Mouse (Mus musculus) spleen, postnatal 10 days (tissue): ENCODE data around the gene Acbd7.

Experiments
- DNase-seq, 2 experiments: peaks; one replicate each; pipeline ENCODE4 v3.0.0; 2021 to 2022; ENCODE audit warnings: low spot score in 2 of 2

Gene Acbd7

GRCm38 (mm10) chr2:3335611-3336301 is at the start of gene Acbd7:
Gene Acbd7 (plus strand): TSS chr2:3336168.
- DNase-seq, result peak; percentile 36 to 65

DNA sequence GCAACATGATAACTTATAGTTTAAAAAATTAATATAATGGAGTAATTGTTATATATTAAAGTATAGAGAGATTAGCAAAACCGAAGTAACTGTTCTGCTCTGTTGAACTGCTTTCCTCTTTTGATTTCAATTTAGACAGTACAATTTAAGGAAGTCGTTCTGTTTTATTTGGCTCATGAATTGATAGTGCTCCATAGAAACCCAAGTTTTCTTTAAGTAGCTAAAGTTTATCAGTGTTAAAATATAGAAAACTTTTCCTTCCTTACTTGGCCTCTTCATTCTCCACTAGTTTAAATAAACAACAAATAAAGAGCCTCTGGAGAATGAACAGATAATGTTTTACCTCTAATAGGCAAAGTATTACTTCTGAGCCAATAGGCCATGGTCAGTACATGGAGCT is 49.7 kb upstream of the Acbd7 start:
- DNase-seq, result no peak

DNA sequence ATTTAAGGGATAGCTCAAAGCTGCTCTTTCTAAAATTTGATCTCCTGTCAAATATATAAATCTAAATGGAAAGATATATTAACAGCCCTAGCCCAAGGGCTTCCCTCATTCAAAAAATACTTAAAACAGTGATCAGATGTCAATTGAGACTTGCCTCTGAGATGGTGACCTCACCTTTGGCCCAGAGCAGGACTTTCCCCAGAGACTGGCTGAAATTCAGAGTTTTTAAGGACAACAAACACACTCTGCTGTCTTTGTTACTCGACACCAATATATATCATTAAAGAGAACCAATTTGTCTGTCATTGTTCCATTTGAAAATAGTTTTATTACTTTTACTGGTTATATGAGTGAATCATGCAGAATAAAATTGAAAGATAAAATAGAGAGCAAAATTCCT is 46.4 kb upstream of the Acbd7 start:
- no peak for DNase-seq

DNA sequence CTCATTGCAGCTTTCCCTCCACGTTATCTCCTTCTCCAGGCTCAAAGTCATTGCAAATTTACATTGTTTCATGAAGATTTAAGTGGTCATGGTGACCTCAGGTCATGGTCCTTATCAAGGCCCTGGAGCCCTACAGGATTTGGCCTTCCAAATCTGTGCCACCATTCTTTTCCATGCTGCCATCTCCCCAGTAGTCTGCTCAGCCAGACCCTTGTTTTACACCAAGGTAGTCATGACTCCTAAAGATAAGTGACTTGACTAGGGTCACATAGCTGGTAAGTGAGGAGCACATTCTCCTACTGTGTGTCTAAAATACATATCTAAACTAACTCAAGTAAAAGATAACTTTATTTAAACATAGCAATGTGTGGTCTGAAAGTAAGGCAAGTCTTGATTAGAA is 43.8 kb upstream of the Acbd7 start:
- no peak for DNase-seq

GRCm38 (mm10) chr2:3295826-3296225 is 40.1 kb upstream of the Acbd7 start:
- no peak for DNase-seq

- DNase-seq, result no peak
Measured at GRCm38 (mm10) chr2:3305426-3306025, 30.4 kb upstream of the Acbd7 start.

- no peak for DNase-seq
Measured at GRCm38 (mm10) chr2:3323132-3323531, 12.8 kb upstream of the Acbd7 start.

DNA sequence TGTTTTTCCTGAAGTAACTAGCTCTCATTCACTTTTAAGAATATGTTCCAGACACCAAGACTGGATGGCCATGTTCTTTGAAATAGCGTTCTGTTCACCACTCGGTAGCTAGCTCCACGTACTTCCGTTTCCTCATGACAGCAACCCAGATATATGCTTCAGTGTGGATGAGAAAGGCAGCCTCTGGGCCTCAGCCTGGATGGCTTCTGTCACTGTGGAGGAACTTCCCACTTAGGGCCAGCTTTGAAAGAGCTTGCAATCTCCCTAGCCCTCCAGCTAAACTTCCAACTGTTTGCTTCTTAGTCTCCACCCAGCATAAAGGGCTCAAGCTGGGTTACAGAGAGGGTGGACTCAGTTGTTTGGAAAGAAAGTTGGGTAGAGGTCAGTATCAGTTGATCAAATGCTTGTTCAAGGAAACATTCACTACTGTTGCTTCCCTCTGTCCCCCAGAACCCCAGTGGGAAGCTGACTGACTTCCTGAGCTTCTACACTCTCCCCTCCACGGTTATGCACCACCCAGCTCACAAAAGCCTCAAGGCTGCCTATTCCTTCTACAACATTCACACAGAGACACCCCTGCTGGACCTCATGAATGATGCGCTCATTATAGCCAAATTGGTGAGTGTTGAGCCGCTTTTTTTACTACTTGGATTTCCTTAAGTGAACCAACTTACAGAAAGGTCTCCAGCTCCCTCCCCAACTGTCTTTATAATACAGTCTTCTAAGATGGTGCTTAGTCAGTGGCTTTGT is 11.4 kb upstream of the Acbd7 start:
- no peak for DNase-seq

DNA sequence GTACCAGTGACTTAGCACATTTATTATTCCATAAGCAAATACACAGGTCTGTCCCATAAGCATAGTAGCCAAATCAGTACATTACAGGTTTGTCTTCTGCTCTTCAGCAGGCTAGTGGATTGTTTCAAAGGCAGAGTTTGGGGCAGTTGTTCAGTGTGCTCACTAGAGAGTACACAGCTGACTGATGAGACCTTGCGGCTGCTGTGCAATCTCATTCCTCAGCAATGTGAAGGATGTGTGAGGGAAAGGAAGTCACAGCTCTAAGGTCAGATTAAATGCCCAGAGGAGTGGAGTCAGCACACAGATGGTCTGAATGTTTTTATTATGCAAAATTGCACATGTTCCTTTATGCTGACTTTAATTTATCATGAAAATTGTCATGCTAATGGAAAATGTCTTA is 9.4 kb upstream of the Acbd7 start:
- no peak for DNase-seq

GRCm38 (mm10) chr2:3327351-3327750 is 8.6 kb upstream of the Acbd7 start:
- peak; percentile 47 to 76 for DNase-seq

DNA sequence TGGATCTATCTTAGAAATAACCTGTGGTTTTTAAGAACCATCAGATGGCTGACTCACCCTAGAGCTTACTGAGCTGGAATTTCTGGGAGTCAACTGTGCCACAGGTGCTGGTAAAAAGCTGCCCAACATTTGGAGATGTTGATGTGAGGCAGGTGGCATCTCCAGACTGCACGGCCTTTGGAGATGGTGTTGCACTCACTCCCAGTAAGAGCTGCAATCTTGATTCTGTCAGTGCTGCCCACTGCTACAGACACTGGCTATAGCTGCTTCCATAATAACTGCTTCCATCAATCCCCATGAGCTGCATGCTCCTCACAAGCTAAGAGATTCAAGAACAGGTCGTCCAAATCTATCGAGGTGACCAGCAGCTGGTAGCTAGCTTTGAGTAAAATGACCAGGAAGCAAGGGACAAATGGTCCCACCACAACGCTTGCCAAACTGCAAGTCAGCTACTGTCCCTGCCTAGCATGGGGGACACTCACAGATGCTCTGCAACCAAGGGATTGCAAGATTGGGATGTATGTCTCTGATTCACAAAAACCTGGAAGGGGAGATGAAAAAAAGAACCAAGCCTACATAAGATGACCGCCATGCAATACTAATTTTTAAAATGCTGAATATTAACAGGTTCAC is 4.8 kb upstream of the Acbd7 start:
- no peak for DNase-seq

DNA sequence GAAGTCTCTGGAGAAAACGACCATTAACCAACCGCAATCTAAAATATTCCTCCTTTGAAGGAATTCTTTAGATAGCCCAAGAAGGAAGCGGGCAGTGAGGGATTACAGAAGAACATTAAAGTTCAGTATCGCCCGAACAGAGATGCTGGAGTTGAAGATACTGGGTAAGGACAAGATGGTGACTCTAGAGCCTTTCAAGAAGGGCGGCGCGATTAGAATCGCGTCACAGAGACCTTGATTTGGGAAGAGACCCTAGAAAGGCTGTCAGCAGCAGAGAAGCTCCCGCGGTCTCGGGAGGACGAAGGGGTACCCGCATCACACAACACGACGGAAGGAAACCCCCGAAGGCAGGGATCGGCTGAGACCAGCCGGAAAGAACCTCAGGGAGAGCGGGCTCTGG is 3.9 kb upstream of the Acbd7 start:
- DNase-seq, result no peak

- peak; percentile 93 to 96 for DNase-seq
Measured at GRCm38 (mm10) chr2:3332484-3333242, 3.3 kb upstream of the Acbd7 start, which contains the start of gene Rpp38. Gene Rpp38 (minus strand): TSS chr2:3332643.

GRCm38 (mm10) chr2:3333761-3334160 is 2.2 kb upstream of the Acbd7 start:
- DNase-seq, result no peak

DNA sequence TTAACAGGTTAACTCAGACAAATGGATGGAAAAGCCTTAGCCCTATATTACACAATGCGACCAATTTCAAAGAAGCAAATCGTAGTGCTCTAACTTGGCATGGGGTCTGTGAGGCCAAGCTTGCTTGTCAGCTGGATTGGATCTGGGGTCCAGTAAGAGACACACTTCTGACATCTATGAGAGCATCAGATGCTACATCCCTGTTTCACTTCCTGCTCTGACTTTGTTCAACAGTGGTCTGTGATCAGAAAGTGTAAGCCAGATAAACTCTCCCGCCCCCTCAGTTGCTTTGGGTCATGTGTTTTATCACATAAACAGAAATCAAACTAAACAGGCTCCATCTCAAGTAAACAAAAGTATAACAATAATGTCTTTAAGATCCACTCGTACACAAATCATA is 12.5 kb downstream of the Acbd7 start:
- DNase-seq, result no peak

- DNase-seq, result no peak
Measured at GRCm38 (mm10) chr2:3348919-3349318, 13.0 kb downstream of the Acbd7 start.

GRCm38 (mm10) chr2:3353160-3353559 is 17.2 kb downstream of the Acbd7 start:
- DNase-seq, result no peak

- DNase-seq, result no peak
Measured at GRCm38 (mm10) chr2:3355793-3356192, 19.8 kb downstream of the Acbd7 start.

- DNase-seq, result no peak
Measured at GRCm38 (mm10) chr2:3356311-3356710, 20.3 kb downstream of the Acbd7 start.

- no peak for DNase-seq
Measured at GRCm38 (mm10) chr2:3357887-3358286, 21.9 kb downstream of the Acbd7 start.

DNA sequence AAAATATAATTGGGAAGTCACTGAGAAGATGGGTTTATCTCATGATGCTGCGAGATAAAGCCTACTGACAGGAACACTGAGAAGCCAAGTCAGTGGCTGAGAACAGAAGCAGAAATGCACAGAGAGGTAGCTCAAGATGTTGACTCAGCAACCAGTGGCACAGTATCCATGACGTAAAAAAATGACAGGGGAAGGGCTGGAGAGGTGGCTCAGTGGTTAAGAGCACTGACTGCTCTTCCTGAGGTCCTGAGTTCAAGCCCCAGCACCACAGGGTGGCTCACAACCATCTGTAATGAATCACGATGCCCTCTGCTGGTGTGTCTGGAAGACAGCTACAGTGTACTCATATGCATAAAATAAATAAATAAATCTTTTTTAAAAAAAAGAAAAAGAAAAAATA is 25.1 kb downstream of the Acbd7 start:
- DNase-seq, result no peak

GRCm38 (mm10) chr2:3365127-3365526 is 29.2 kb downstream of the Acbd7 start:
- DNase-seq, result no peak
